Mouse (Mus musculus) lung, embryonic 14.5 days (tissue): Measurements from ENCODE around the gene Apex1. TPM values are rescaled to one million over a fixed set of nuclear protein-coding genes. Genes with fewer than 3 reads are reported as not detected.

Experiments used
- ATAC-seq: fragments of 200-750 bp; cut with Nextera tagmentation; 2 replicates; pipeline ENCODE4 v1.8.0; 2017; ENCODE audit warnings: mild to moderate bottlenecking, moderate TSS enrichment, moderate library complexity; ENCODE audit not compliant: insufficient read depth
- DNase-seq: peaks from one replicate; pipeline ENCODE4 v3.0.0-alpha.2; 2015
- H3K27ac ChIP-seq: fragments of 300-500 bp; sonication (generic); 2 replicates; pipeline ENCODE4 v1.5.1; 2014; ENCODE audit warnings: low read depth, mild to moderate bottlenecking, moderate library complexity
- H3K27me3 ChIP-seq: fragments of 300-500 bp; sonication (generic); 2 replicates; pipeline ENCODE4 v1.6.1; 2014; ENCODE audit warnings: low read length, control low read depth; ENCODE audit not compliant: insufficient read depth
- H3K36me3 ChIP-seq: fragments of 300-500 bp; sonication (generic); 2 replicates; pipeline ENCODE4 v1.6.1; 2014; ENCODE audit warnings: control low read depth; ENCODE audit not compliant: insufficient read depth
- H3K4me1 ChIP-seq: fragments of 300-500 bp; sonication (generic); 2 replicates; pipeline ENCODE4 v1.6.1; 2014; ENCODE audit warnings: antibody characterized with exemption, control low read depth; ENCODE audit not compliant: insufficient read depth
- H3K4me2 ChIP-seq: fragments of 300-500 bp; sonication (generic); 2 replicates; pipeline ENCODE4 v1.6.1; 2014; ENCODE audit warnings: mild to moderate bottlenecking
- H3K4me3 ChIP-seq: fragments of 300-500 bp; sonication (generic); 2 replicates; pipeline ENCODE4 v1.5.1; 2014; ENCODE audit warnings: low read depth, low read length
- H3K9ac ChIP-seq: fragments of 300-500 bp; sonication (generic); 2 replicates; pipeline ENCODE4 v1.6.1; 2014
- H3K9me3 ChIP-seq: fragments of 300-500 bp; sonication (generic); 2 replicates; pipeline ENCODE4 v1.6.1; 2016; ENCODE audit warnings: low read depth, low read length, control low read depth
- CTCF ChIP-seq: IDR thresholded peaks from 2 replicates; pipeline ENCODE4 v1.5.1; 2016; ENCODE audit warnings: antibody characterized with exemption, low read depth
- WGBS: fragments of 180-500 bp; shearing (Covaris S2); extraction: QIAGEN DNeasy Blood & Tissue Kit; methylation state at CpG from one replicate; pipeline ENCODE4 v1.1.7; 2014; 5-methylcytosine and 5-hydroxymethylcytosine counted together
- polyA plus RNA-seq: library from polyadenylated mRNA; unstranded; fragments of >200 nt; fragmentation: Nextera tagmentation; extraction: Ambion mirVana; gene quantifications from 2 replicates; pipeline ENCODE4 v1.2.1, GENCODE M21; 2014

Gene Apex1
- 272 and 273 TPM in 2 replicates for polyA plus RNA-seq

DNA sequence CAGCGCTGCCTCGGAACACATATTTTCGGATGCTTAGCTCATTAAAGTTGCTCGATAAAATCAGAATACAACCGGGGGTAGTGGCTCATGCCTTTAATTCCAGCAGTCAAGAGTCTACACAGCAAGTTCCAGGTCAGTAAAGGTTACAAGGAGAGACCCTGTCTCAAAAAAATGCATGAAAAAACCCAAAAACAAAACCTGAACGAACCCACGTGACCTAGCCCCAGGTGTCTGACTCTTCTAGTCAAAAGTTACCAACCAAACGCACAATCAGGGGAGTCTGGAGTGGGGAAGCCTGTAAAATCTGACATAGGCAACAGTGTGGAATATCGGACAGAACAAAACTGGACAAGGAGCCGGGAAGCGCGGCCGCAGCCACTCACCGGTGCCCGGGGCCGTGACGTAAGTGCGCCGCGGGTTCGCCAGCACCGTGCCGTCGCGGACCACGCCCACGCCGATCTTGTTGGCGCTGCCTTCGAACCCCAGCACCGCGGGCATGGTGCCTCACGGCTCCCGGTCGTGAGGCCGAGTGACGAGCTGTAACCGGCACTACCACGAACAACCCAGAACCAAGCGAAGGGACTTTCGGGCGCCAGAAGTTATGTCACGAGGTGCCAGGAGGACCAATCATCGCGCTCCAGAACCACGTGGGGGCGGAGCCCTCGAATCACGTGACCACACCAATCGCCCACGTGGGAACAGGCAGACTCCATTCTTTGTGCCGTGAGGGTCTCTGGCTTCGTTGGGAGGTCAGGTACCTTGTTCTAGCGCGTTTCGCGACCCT lies at the start of gene Apex1, which contains the start of gene Osgep:
Gene Apex1 (plus strand): TSS at position 688 of the 784 bp plus-strand sequence.
Gene Osgep (minus strand): TSS at position 613 of the 784 bp plus-strand sequence.
- TF ChIP-seq CTCF, result no peak
- H3K9me3 ChIP-seq, result no peaks in the 10 kb centered on the region
- H3K4me1 ChIP-seq, result no peaks in the 10 kb centered on the region
- peak within 1 kb of the TSS; percentile 93 for H3K27ac ChIP-seq
- peaks cover 45% of the 10 kb centered on the region for H3K36me3 ChIP-seq
- peak; percentile 97 for ATAC-seq
- peak within 1 kb of the TSS; percentile 85 for H3K9ac ChIP-seq
- H3K27me3 ChIP-seq, result no peaks in the 10 kb centered on the region
- DNase-seq, result peak; percentile 99
- under 1% methylated on average over 57 of the region's 57 CpGs for WGBS
- H3K4me3 ChIP-seq, result peak within 1 kb of the TSS; percentile 82
- H3K4me2 ChIP-seq, result peak within 1 kb of the TSS; percentile 59

DNA sequence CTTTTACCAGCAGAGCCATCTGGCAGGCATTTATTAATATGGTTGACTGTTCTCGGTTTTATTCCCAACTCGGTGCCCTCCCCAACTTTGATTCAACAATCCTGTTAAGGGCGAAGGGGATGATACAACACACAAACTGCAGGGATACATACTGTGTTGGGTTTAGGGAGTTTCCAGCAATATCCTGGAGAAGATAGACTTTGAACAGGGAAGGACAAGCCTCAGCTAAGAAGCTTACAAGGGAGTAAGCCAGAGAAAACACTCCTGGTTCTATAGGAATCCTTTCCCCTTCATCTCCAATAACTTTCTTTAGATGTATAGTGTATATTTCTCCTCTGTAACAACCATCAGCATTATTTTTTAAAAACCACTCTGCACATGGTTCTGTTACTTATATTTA lies 49.6 kb upstream of the Apex1 start:
- no peaks in the 10 kb centered on the region for H3K27me3 ChIP-seq
- TF ChIP-seq CTCF, result no peak
- H3K9me3 ChIP-seq, result no peaks in the 10 kb centered on the region
- no peaks in the 10 kb centered on the region for H3K36me3 ChIP-seq
- DNase-seq (no peak), ATAC-seq (no peak)
- no peaks in the 10 kb centered on the region for H3K4me1 ChIP-seq
- no peak overlapping the region for H3K4me3 ChIP-seq
- H3K27ac ChIP-seq, result no peak overlapping the region
- 86% methylated on average over 3 of the region's 3 CpGs for WGBS
- H3K9ac ChIP-seq, result no peak overlapping the region
- no peak overlapping the region for H3K4me2 ChIP-seq

DNA sequence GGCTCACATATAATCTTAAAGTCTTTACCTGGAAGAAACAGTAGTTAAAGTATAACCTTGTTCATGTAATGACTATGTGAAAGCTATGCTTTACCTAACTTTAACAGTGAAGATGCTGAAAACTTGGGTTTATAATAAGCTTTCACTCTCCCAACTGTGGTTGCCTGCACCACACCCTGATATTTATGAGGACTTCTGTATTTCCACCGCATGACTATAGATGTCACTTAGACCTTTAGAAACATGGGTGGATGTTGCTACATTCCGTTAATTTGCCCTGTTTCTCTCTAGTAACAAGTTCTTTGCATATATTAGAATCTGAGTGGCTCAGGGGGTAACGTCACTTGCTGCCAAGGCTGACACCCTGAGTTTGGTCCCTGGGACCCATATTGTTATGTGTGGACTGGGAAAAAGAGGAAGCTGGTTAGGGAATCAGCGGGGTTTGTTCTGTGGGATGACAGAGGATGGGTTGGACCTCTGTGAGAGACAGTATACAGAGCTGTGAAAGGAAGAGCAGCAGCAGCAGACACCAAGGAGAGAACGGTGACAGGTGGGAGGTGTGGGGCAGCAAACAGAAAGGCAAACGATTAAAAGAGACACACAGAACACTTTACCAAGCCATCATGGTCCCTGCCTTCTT lies 49.1 kb upstream of the Apex1 start:
- H3K4me2 ChIP-seq, result no peak overlapping the region
- no peaks in the 10 kb centered on the region for H3K27me3 ChIP-seq
- ATAC-seq (no peak), DNase-seq (no peak)
- H3K4me3 ChIP-seq, result no peak overlapping the region
- WGBS, result 78% methylated on average over 6 of the region's 6 CpGs
- no peaks in the 10 kb centered on the region for H3K36me3 ChIP-seq
- TF ChIP-seq CTCF, result no peak
- no peak overlapping the region for H3K9ac ChIP-seq
- H3K4me1 ChIP-seq, result no peaks in the 10 kb centered on the region
- H3K9me3 ChIP-seq, result no peaks in the 10 kb centered on the region
- H3K27ac ChIP-seq, result no peak overlapping the region

DNA sequence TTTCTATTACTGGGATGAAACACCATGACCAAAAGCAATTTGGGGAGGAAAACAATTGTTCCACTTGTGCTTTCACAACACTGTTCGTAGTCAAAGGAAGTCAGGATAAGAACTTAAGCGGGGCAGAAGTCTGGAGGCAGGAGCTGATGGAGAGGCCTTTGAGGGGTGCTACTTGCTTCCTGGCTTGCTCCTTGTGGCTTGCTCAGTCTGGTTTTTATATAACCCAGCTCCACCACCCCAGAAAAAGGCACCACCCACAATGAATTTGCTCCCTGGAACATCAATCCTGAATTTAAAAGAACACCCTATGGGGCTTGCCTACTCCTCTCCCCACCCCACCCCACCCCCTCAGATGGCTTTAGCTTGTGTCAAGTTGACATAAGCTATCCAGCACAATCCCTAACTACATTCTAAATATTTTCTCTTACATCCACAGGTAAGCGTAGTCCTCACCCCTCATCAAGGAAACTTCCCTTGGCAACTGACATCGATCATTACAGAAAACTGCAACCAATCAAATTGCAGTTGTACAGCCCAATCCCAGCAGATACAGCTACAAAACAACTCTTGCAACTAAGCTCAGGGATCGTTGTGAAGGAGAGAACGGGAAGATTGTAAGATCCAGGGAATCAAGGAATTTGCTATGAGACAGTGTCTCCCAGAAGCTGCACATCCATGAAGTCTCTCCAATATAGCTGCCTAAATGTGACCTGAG lies 48.4 kb upstream of the Apex1 start:
- no peaks in the 10 kb centered on the region for H3K4me1 ChIP-seq
- H3K9me3 ChIP-seq, result no peaks in the 10 kb centered on the region
- DNase-seq, result no peak
- 83% methylated on average over 6 of the region's 6 CpGs for WGBS
- H3K4me3 ChIP-seq, result no peak overlapping the region
- no peak overlapping the region for H3K9ac ChIP-seq
- H3K27ac ChIP-seq, result no peak overlapping the region
- no peaks in the 10 kb centered on the region for H3K27me3 ChIP-seq
- no peak for TF ChIP-seq CTCF
- no peak for ATAC-seq
- H3K4me2 ChIP-seq, result no peak overlapping the region
- no peaks in the 10 kb centered on the region for H3K36me3 ChIP-seq

DNA sequence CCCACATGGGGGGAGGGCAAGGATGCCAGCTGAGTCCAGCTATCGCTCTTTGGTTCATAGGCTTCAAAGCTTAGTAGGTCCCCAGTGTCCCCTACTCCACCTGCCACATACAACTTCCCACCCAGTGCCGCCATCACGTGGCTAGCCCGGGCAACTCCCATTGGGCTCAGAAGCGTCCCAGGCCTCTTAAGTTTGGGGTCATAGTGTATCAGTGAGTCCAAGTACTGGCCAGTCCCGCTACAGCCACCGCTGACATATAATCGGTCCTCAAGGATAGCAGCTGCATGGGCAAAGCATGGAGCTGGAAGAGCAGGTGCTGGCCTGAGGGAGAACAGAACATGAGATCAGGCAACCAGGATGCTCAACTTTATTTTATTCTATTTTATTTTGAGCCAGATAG lies 33.1 kb upstream of the Apex1 start:
- 89% methylated on average over 8 of the region's 8 CpGs for WGBS
- H3K4me2 ChIP-seq, result no peak overlapping the region
- no peak for TF ChIP-seq CTCF
- ATAC-seq (no peak), DNase-seq (no peak)
- no peaks in the 10 kb centered on the region for H3K9me3 ChIP-seq
- no peak overlapping the region for H3K9ac ChIP-seq
- H3K27ac ChIP-seq, result no peak overlapping the region
- H3K4me1 ChIP-seq, result 0 out of 2 replicates have a peak, but pooled peaks cover 3% of the 10 kb centered on the region
- H3K4me3 ChIP-seq, result no peak overlapping the region
- H3K36me3 ChIP-seq, result no peaks in the 10 kb centered on the region
- H3K27me3 ChIP-seq, result peaks cover 3% of the 10 kb centered on the region

DNA sequence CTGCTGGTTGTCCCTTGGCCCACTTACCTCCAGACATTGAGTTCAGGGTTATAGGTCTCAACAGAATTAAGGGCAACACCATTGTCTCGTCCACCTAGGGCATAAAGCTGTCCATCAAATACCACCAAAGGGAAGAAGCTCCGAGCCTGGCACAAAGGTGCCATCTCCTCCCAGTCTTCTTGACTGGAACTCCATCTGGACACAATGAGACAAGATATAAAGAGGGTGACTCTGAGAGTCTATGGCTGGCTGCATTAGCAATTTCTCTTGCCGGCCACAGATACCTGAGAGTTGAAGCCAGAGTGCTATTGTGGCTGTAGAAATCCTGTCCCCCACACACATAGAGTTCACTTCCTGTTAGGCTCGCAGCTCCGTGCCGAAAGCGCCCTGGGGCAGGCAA lies 32.7 kb upstream of the Apex1 start:
- Histone ChIP-seq H3K4me2 (no peak overlapping the region), H3K27ac (no peak overlapping the region), H3K9ac (no peak overlapping the region), H3K4me3 (no peak overlapping the region), H3K4me1 (0 out of 2 replicates have a peak, but pooled peaks cover 3% of the 10 kb centered on the region), H3K27me3 (peaks cover 8% of the 10 kb centered on the region), H3K9me3 (no peaks in the 10 kb centered on the region), H3K36me3 (no peaks in the 10 kb centered on the region)
- ATAC-seq (no peak), DNase-seq (no peak)
- no peak for TF ChIP-seq CTCF
- WGBS, result 90% methylated on average over 7 of the region's 7 CpGs
